Mouse (Mus musculus) activated CD4-positive, CD25-positive, alpha-beta regulatory T cell (primary cell): ENCODE data around the gene Eddm3b. TPM values are rescaled to one million over a fixed set of nuclear protein-coding genes. Genes with fewer than 3 reads are reported as not detected.

Experiments used
- polyA plus RNA-seq, 2 experiments: library from polyadenylated mRNA; unstranded; fragments of 100-300 nt; shearing (Covaris generic); gene quantifications; one replicate each; pipeline ENCODE4 v1.2.1; 2017

Gene Eddm3b
- not detected for polyA plus RNA-seq

GRCm38 (mm10) chr14:51113916-51114560 lies at the start of gene Eddm3b:
Eddm3b (plus strand) TSS chr14:51114426.

GRCm38 (mm10) chr14:51074335-51074734 lies 39.9 kb upstream of the Eddm3b start, which contains the start of gene Olfr750:
Olfr750 (minus strand) TSS chr14:51074435.

GRCm38 (mm10) chr14:51090921-51091900 lies 23.0 kb upstream of the Eddm3b start, which contains the start of the genes Rnase4 and Ang:
Rnase4 (plus strand) TSS chr14:51091077.
Ang (plus strand) TSS chr14:51091150.

GRCm38 (mm10) chr14:51146685-51147084 lies 32.5 kb downstream of the Eddm3b start, which contains the start of gene Rnase1:
Rnase1 (minus strand) TSS chr14:51146785.

GRCm38 (mm10) chr14:51161976-51162375 lies 47.8 kb downstream of the Eddm3b start, which contains the start of gene Rnase2b:
Rnase2b (plus strand) TSS chr14:51162260.

Other genes starting within 250 kb of the Eddm3b start
- 10 to 100 TPM; 19.2 to 24.1 TPM for gene Tep1, start 243.9 kb upstream of the Eddm3b start, polyA plus RNA-seq
- gene Klhl33, start 216.9 kb upstream of the Eddm3b start, polyA plus RNA-seq = under 1 TPM; 0.02 to 0.21 TPM
- 10 to 100 TPM; 84.6 to 90.7 TPM for gene Osgep, start 189.5 kb upstream of the Eddm3b start, polyA plus RNA-seq
- 10 to 100 TPM; 41.2 to 87.4 TPM for gene Apex1, start 189.5 kb upstream of the Eddm3b start, polyA plus RNA-seq
- 10 to 100 TPM; 60.2 to 68.1 TPM for gene Pip4p1, start 183.6 kb upstream of the Eddm3b start, polyA plus RNA-seq
- gene Pnp, start 183.3 kb upstream of the Eddm3b start, polyA plus RNA-seq = 10 to 100 TPM; 50.8 to 76.6 TPM
- gene Gm49342, start 169.9 kb upstream of the Eddm3b start, polyA plus RNA-seq = not detected
- 1 to 10 TPM; 1.6 to 2.0 TPM for gene Pnp2, start 158.4 kb upstream of the Eddm3b start, polyA plus RNA-seq
- gene Rnase10, start 106.7 kb upstream of the Eddm3b start, polyA plus RNA-seq = under 1 TPM in 1 of 2 experiments, not detected in 1; 0.19 TPM
- gene Rnase9, start 72.6 kb upstream of the Eddm3b start, polyA plus RNA-seq = not detected
- gene Rnase11, start 64.3 kb upstream of the Eddm3b start, polyA plus RNA-seq = not detected
- gene Rnase12, start 56.8 kb upstream of the Eddm3b start, polyA plus RNA-seq = under 1 TPM in 1 of 2 experiments, not detected in 1; 0.51 TPM
- under 1 TPM in 1 of 2 experiments, not detected in 1; 0.44 TPM for gene Olfr750, start 40.0 kb upstream of the Eddm3b start, polyA plus RNA-seq
- 10 to 100 TPM in 1 of 2 experiments, 1 to 10 TPM in 1; 9.8 to 25.8 TPM for gene Rnase4, start 23.3 kb upstream of the Eddm3b start, polyA plus RNA-seq
- 1 to 10 TPM in 1 of 2 experiments, under 1 TPM in 1; 0.49 to 8.6 TPM for gene Ang, start 23.3 kb upstream of the Eddm3b start, polyA plus RNA-seq
- 1 to 10 TPM; 1.3 to 2.7 TPM for gene Rnase6, start 9.5 kb downstream of the Eddm3b start, polyA plus RNA-seq
- gene Rnase1, start 32.4 kb downstream of the Eddm3b start, polyA plus RNA-seq = under 1 TPM in 1 of 2 experiments, not detected in 1; 0.47 TPM
- gene Rnase2b, start 47.8 kb downstream of the Eddm3b start, polyA plus RNA-seq = not detected
- gene Ang2, start 84.7 kb downstream of the Eddm3b start, polyA plus RNA-seq = not detected
- not detected for gene Ear14, start 89.0 kb downstream of the Eddm3b start, polyA plus RNA-seq
- under 1 TPM in 1 of 2 experiments, not detected in 1; 0.95 TPM for gene Rnase2a, start 141.7 kb downstream of the Eddm3b start, polyA plus RNA-seq
- gene Gm7247, start 247.3 kb downstream of the Eddm3b start, polyA plus RNA-seq = under 1 TPM in 1 of 2 experiments, not detected in 1; 0.42 TPM